Mouse (Mus musculus) limb, embryonic 15.5 days (tissue): ENCODE measurements around the gene Tgm6. TPM values are rescaled to one million over a fixed set of nuclear protein-coding genes. Genes with fewer than 3 reads are reported as not detected.

Experiments used
- ATAC-seq: fragments of 200-750 bp; cut with Nextera tagmentation; 2 replicates; pipeline ENCODE4 v1.8.0; 2017; ENCODE audit warnings: low read depth, moderate TSS enrichment; ENCODE audit not compliant: insufficient number of reproducible peaks, low FRiP score, low TSS enrichment
- H3K27ac ChIP-seq: fragments of 300-500 bp; sonication (generic); 2 replicates; pipeline ENCODE4 v1.5.1; 2015; ENCODE audit warnings: moderate library complexity, mild to moderate bottlenecking, inconsistent platforms
- H3K27me3 ChIP-seq: fragments of 300-500 bp; sonication (generic); 2 replicates; pipeline ENCODE4 v1.6.1; 2015; ENCODE audit warnings: inconsistent platforms
- H3K36me3 ChIP-seq: fragments of 300-500 bp; sonication (generic); 2 replicates; pipeline ENCODE4 v1.6.1; 2015; ENCODE audit warnings: inconsistent platforms
- H3K4me1 ChIP-seq: fragments of 300-500 bp; sonication (generic); 2 replicates; pipeline ENCODE4 v1.6.1; 2015; ENCODE audit warnings: inconsistent platforms
- H3K4me2 ChIP-seq: fragments of 300-500 bp; sonication (generic); 2 replicates; pipeline ENCODE4 v1.6.1; 2015; ENCODE audit warnings: mild to moderate bottlenecking, inconsistent platforms
- H3K4me3 ChIP-seq: fragments of 300-500 bp; sonication (generic); 2 replicates; pipeline ENCODE4 v1.5.1; 2015; ENCODE audit warnings: mild to moderate bottlenecking, inconsistent platforms
- H3K9ac ChIP-seq: fragments of 300-500 bp; sonication (generic); 2 replicates; pipeline ENCODE4 v1.6.1; 2015; ENCODE audit warnings: inconsistent platforms
- H3K9me3 ChIP-seq: fragments of 300-500 bp; sonication (generic); 2 replicates; pipeline ENCODE4 v1.6.1; 2016; ENCODE audit warnings: inconsistent platforms
- WGBS: fragments of 180-500 bp; shearing (Covaris S2); methylation state at CpG from one replicate; pipeline ENCODE4 v1.1.7; 2015; 5-methylcytosine and 5-hydroxymethylcytosine counted together
- polyA plus RNA-seq: library from polyadenylated mRNA; unstranded; fragments of >200 nt; fragmentation: Nextera tagmentation; extraction: Ambion mirVana; gene quantifications from 2 replicates; pipeline ENCODE4 v1.2.1, GENCODE M21; 2015

The Tgm6 gene
- polyA plus RNA-seq, 1 experiment from 2014 or later = 0.12 TPM

DNA sequence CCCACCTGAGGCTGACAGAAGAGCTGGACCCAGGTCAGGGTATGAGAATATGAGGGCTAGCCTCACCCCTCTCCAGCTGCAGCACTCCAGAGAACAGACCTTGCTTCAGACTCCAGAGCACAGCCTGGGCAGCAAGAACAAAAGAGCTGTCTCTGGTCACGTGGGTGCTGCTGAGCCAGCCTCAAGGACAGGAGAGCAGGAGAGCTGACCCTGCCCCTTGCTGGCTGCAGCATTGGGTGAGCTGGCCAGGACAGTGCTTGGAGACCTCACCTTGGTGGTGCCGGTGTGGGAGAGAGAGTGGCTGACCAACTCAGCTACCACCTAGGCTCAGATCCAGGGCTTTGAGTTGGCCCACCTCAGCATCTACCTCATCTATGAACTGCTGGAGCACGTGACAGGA, 43.0 kb downstream of the Tgm6 start:
- Histone ChIP-seq H3K4me3 (no peak overlapping the region), H3K27ac (no peak overlapping the region), H3K9me3 (no peaks in the 10 kb centered on the region), H3K9ac (no peak overlapping the region), H3K4me1 (no peaks in the 10 kb centered on the region), H3K4me2 (no peak overlapping the region), H3K36me3 (no peaks in the 10 kb centered on the region), H3K27me3 (no peaks in the 10 kb centered on the region)
- ATAC-seq = no peak
- 86% methylated on average over 3 of the region's 3 CpGs for WGBS

DNA sequence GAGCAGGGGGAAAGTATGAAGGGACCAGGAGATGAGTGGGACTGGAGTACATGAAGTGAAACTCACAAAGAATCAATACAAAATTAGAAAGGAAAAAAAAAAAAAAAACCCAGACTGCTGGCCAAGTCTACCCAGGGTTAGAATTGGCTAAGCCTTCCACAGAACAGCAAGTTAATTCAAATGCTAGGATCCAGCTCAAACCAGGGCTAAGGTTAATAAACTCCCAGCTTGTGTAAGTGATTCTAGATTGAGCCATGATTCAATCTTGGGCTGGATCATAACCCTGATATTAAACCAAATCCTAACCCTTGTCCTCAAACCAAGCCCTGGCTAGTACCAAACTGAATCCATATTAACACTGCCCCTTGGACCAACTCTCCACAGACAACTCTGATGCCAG, 43.6 kb downstream of the Tgm6 start:
- Histone ChIP-seq H3K27me3 (no peaks in the 10 kb centered on the region), H3K36me3 (no peaks in the 10 kb centered on the region)
- ATAC-seq = no peak

DNA sequence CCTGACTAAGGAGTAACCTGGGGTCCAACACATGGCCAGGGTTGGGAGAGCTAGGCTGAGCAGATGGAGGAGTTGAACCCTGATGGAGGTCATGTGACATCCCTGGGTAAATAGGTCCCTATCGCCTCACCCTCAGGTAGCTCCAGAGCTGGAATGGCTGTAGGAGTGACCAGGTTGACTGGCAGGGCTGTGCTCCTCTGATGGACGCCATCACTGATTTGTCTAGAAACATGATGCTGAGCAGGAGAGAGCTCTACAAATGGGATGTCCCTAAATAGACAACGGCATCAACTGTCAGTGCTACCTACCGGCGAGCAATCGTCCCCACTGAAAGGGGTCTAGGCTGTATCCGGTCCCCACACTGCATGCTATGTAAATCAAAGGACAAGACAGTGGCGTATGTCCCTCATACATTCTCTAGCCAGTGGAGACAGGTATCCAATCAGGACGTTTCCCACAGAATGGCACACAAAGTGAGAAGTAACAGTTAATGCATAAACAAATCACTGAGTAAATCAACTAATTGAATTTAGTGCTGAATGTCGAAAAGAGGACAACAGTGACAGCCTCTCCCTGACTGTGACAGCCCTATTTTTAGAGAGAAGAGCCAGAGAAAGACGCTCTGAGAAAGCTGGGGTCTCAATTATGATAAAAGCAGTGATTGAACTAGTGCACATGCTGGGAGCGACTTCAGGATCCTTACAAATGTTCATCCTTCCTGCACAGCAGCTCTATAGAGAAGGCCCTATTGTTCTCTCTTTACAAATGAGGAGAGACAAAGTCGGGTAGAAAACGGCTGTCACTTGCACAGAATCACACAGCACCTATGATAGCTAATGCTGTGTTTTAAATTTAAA, 45.2 kb downstream of the Tgm6 start:
- H3K4me1 ChIP-seq = no peaks in the 10 kb centered on the region
- ATAC-seq = no peak
- WGBS = 80% methylated on average over 14 of the region's 14 CpGs
- H3K27me3 ChIP-seq = no peaks in the 10 kb centered on the region
- no peak overlapping the region for H3K4me3 ChIP-seq
- H3K27ac ChIP-seq = no peak overlapping the region
- 0 out of 2 replicates have a peak, but pooled peaks cover 2% of the 10 kb centered on the region for H3K36me3 ChIP-seq
- no peak overlapping the region for H3K9ac ChIP-seq
- no peak overlapping the region for H3K4me2 ChIP-seq
- no peaks in the 10 kb centered on the region for H3K9me3 ChIP-seq

More for the DNA sequence above, 43.6 kb downstream of the Tgm6 start:
- no peak overlapping the region for H3K27ac ChIP-seq
- H3K9me3 ChIP-seq = no peaks in the 10 kb centered on the region
- H3K4me2 ChIP-seq = no peak overlapping the region
- H3K4me1 ChIP-seq = no peaks in the 10 kb centered on the region
- H3K9ac ChIP-seq = no peak overlapping the region
- no peak overlapping the region for H3K4me3 ChIP-seq

DNA sequence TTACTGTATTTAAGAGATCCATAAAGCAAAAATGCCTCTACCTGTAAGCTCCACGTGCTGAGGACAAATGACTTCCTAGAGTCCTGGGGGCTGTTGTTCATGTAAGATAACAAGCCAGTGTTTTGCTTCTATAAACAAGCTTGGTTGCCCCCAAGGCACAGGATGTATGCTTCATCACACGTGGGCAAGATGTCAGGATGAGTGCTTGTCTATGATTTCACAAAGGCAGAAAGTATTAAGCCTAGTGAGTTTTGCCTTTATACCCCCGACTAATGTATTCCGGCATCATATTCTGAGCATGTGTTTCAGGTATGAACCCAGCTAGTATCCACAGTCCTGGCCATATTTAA, 45.8 kb downstream of the Tgm6 start:
- Histone ChIP-seq H3K27ac (no peak overlapping the region), H3K4me3 (no peak overlapping the region), H3K9me3 (no peaks in the 10 kb centered on the region), H3K36me3 (0 out of 2 replicates have a peak, but pooled peaks cover 2% of the 10 kb centered on the region), H3K4me2 (no peak overlapping the region), H3K4me1 (no peaks in the 10 kb centered on the region), H3K27me3 (no peaks in the 10 kb centered on the region), H3K9ac (no peak overlapping the region)
- ATAC-seq = no peak
- WGBS = 58% methylated on average over 4 of the region's 4 CpGs

DNA sequence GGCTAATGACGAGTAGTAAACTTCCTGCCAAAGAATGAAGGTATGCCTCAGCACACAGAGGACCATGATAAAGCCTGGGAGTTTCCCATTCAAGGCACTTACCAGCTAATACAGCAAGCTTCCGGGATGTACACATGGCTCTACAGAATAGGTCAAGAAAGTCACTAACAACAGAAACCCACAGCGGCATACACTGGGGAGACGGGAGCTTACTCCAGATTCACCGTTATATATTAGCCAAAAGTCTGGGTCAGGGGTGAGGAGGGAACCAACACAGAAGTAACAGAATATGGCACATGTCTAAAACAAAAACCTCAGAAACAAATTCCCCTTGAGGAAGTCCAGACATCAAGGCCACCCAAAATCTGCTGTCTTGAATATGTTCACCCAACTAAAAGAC, 50.5 kb downstream of the Tgm6 start:
- Histone ChIP-seq H3K4me3 (no peak overlapping the region), H3K27me3 (no peaks in the 10 kb centered on the region), H3K36me3 (peaks cover 9% of the 10 kb centered on the region), H3K9me3 (no peaks in the 10 kb centered on the region), H3K9ac (no peak overlapping the region), H3K4me2 (no peak overlapping the region), H3K27ac (no peak overlapping the region), H3K4me1 (no peaks in the 10 kb centered on the region)
- WGBS = 82% methylated on average over 5 of the region's 5 CpGs
- ATAC-seq = no peak

DNA sequence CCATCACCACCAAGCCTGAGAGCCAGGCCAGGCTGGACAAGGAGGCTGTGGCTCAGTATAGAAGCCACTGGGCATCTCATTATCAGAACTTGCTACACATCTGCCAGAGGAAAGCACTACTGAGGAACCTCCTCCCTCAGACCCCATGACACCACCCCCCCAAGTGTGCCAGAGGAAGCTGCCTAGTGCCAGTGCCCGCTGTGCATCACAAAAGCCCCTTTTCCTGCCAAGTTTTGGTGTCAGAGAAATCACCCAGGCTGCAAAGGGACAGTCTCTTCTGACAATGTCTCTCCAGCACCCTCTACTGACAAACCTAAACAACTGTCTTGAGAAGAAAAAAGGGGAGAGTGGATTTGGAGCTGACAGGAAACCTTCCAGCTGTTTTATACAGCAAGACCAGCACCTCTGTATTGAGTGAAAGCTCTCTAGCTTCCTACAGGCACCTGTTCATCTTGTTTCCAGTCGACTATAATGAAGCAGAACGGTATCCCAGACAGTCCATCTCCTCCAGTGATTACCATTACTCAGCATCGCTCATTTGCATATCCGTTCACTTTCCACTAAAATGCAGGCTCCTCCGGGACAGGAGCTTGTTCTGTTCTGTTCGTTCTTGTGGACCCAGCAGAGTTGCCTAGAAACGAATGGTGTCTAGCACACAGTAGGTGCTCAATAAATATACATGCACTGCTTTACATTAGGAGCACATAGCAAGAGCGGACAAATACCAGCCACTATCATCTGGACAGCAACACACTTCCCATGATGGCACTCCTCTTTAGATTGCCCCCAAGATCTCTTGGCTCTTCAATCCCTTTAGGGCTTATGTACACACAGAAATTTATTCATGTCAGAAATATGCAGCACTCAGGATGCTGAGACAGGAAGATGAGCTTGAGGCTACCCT, 54.3 kb downstream of the Tgm6 start:
- Histone ChIP-seq H3K27me3 (no peaks in the 10 kb centered on the region), H3K4me3 (no peak overlapping the region), H3K9ac (no peak overlapping the region), H3K9me3 (no peaks in the 10 kb centered on the region), H3K27ac (no peak overlapping the region), H3K4me2 (no peak overlapping the region), H3K4me1 (no peaks in the 10 kb centered on the region), H3K36me3 (peaks cover 34% of the 10 kb centered on the region)
- 65% methylated on average over 9 of the region's 9 CpGs for WGBS
- ATAC-seq = 0 out of 2 replicates have a peak, but pooled peaks have one; percentile 7

DNA sequence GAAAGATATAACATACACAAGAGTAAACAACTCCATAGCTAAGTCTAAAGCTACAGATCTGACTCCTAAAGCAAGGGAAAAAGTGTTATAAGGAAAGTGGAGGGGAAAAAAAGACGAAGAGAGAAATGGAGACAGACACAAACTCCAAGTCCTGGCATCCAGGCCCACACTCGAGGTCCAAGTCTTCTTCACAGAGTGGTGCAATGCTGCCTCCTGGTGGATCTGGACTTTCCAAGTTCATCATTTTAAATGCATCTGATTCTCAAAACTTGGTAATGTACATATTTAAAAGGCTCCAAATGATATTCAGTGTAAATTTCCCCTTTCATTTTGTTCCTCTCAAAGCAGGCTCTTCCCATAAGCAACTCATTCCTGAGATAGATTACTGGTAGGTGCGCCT, 55.6 kb downstream of the Tgm6 start:
- no peak overlapping the region for H3K4me3 ChIP-seq
- H3K36me3 ChIP-seq = peaks cover 45% of the 10 kb centered on the region
- H3K27me3 ChIP-seq = no peaks in the 10 kb centered on the region
- no peak overlapping the region for H3K9ac ChIP-seq
- no peaks in the 10 kb centered on the region for H3K9me3 ChIP-seq
- no peak overlapping the region for H3K27ac ChIP-seq
- no peaks in the 10 kb centered on the region for H3K4me1 ChIP-seq
- 54% methylated on average over 3 of the region's 3 CpGs for WGBS
- no peak overlapping the region for H3K4me2 ChIP-seq
- ATAC-seq = no peak

DNA sequence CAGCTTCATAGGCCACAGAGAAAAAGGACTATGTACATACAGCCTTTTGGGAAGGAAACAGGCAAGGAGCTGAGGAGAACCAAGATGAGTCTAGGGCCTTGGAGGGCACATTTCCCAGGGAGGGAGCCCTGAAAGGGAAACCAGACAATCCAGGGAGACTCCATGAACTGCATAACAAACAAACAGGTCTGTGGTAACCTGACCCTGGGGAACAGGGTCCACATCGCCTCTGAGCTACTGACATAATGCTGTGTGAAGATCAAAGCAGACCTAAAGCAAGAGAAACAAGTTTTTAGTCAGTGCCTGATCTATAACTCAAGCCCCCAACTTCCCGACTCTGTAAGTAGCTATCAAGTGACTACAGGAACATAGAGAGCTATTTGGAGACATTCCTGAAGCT, 59.5 kb downstream of the Tgm6 start:
- Histone ChIP-seq H3K9ac (no peak overlapping the region), H3K4me1 (peaks cover 3% of the 10 kb centered on the region), H3K4me3 (no peak overlapping the region), H3K27ac (no peak overlapping the region), H3K4me2 (no peak overlapping the region), H3K27me3 (no peaks in the 10 kb centered on the region), H3K9me3 (no peaks in the 10 kb centered on the region), H3K36me3 (peaks cover 73% of the 10 kb centered on the region)
- no peak for ATAC-seq
- WGBS = 62% methylated on average over 2 of the region's 2 CpGs

DNA sequence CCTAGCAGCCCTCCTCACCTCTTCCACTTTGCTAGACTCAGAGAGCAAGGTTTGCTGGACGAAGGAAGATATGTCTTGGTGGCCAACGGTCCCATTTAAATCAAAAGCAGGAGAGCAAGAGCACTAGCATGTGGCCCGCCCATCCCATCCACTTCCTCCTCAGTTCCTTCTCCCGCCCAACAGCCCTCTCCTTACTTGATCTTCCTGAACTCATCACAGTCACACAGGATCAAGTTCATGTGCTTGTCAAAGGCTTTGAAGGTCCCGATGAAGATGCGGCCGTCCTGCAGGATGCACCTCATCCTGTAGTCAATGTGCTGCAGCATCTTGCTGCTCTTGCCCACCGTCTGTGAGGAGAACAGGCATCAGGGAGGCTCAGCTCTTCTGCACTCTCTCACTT, 64.6 kb downstream of the Tgm6 start:
- 63% methylated on average over 8 of the region's 8 CpGs for WGBS
- peak overlapping the region; percentile 52 for H3K4me2 ChIP-seq
- no peak overlapping the region for H3K9ac ChIP-seq
- H3K27me3 ChIP-seq = no peaks in the 10 kb centered on the region
- H3K4me3 ChIP-seq = peak overlapping the region; percentile 98; the same call in 1 of the 2 replicates
- H3K9me3 ChIP-seq = no peaks in the 10 kb centered on the region
- H3K36me3 ChIP-seq = peaks cover 42% of the 10 kb centered on the region
- no peak overlapping the region for H3K27ac ChIP-seq
- peaks cover 21% of the 10 kb centered on the region for H3K4me1 ChIP-seq
- ATAC-seq = no peak

DNA sequence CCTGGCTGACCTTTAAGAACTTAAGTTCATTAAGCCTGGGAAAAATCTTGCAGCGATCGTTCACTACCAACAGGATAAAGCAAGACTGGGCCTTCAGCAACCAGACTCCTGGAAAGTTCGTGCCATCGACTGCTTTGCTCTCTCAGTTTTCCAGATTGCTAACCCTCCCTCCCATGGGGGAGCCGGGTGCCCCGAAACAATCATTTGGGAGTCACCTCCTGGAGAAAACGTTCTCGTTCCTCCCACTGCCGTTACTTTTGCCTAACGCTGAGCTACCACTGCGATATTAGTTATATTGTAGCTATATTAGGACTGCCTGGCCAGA, 66.1 kb downstream of the Tgm6 start:
- peak overlapping the region; percentile 96 for H3K27ac ChIP-seq
- H3K4me2 ChIP-seq = peak overlapping the region; percentile 52
- ATAC-seq = no peak
- H3K9me3 ChIP-seq = no peaks in the 10 kb centered on the region
- H3K36me3 ChIP-seq = peaks cover 27% of the 10 kb centered on the region
- peaks cover 21% of the 10 kb centered on the region for H3K4me1 ChIP-seq
- WGBS = 1% methylated on average over 11 of the region's 11 CpGs
- H3K9ac ChIP-seq = peak overlapping the region; percentile 99
- H3K27me3 ChIP-seq = no peaks in the 10 kb centered on the region
- H3K4me3 ChIP-seq = peak overlapping the region; percentile 98

DNA sequence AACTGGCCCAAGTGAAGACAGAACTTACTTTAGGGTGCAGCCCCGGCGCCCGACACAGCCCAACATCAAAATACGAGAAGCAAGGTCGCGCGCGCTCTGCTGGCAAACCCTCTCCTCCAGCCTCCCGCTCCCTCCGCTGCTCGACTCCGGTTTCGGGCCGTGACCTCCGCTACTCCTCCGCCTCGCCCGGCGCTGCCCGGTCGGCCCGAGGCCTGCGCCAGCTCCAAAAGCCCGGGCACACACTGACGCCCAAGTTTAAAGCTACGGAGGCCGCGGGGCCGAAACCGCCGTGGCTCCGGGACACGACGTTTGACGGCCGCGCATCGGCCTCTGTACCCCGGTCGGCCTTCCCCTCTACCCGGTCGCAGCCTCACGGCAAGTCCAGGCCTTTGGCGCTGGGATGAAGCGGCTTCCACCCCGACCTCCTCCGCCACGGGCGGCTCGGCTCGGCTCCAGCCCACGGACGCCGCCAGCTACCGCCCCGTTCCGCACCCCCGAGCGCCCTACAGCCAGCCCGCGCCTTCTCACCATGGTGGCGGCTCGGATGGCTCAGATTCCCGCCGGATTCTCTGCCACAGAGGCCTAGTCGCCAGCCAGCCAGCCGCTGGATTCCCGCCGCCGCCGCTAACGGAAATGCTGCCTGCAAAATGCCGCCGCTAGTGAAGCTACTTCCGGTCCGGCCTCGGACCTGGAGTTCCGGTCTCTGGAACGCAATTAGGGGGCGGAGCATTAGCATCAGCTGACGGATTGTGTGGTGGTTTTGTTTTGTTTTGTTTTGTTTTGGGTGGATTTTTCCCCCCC, 66.7 kb downstream of the Tgm6 start, which contains the start of gene Snrpb:
Gene Snrpb, minus strand, starts transcription at position 698 of the 801 bp plus-strand sequence.
- Histone ChIP-seq H3K36me3 (peaks cover 22% of the 10 kb centered on the region), H3K27ac (peak within 1 kb of the TSS; percentile 96), H3K4me1 (peaks cover 21% of the 10 kb centered on the region), H3K4me3 (peak within 1 kb of the TSS; percentile 98), H3K9ac (peak within 1 kb of the TSS; percentile 99), H3K27me3 (no peaks in the 10 kb centered on the region), H3K4me2 (peak within 1 kb of the TSS; percentile 72), H3K9me3 (no peaks in the 10 kb centered on the region)
- peak; percentile 85 for ATAC-seq
- WGBS = under 1% methylated on average over 81 of the region's 81 CpGs
